Mouse (Mus musculus): Measurements from ENCODE around the gene Hist1h2ae. TPM values are rescaled to one million over a fixed set of nuclear protein-coding genes. Genes with fewer than 3 reads are reported as not detected.

The Hist1h2ae gene
- total RNA-seq, 1 experiment from 2014 or later, result 15.5 TPM

Small RNA genes lying within 50 kb of the gene (microRNA-seq; reads per million reads assigned to microRNA genes)
- gene Gm44297, result 0 reads per million in 2 experiments
- 0 reads per million in 2 experiments for gene Gm44359
- gene Gm44394, result 0 reads per million in 2 experiments

Other genes starting within 250 kb of the Hist1h2ae start
- 19.7 and 30.1 TPM in 2 replicates for gene Zfp322a, start 202.0 kb downstream of the Hist1h2ae start, total RNA-seq (2021)
- gene Abt1, start 147.4 kb downstream of the Hist1h2ae start, total RNA-seq (2021), result 6.4 and 6.9 TPM in 2 replicates
- gene Btn1a1, start 105.3 kb downstream of the Hist1h2ae start, total RNA-seq (2021), result not detected in 2 replicates
- not detected in 2 replicates for gene Btn2a2, start 82.4 kb downstream of the Hist1h2ae start, total RNA-seq (2021)
- gene Hist1h4h, start 40.2 kb downstream of the Hist1h2ae start, total RNA-seq (2021), result 474 and 516 TPM in 2 replicates
- 63.3 and 106 TPM in 2 replicates for gene Hist1h2af, start 37.3 kb downstream of the Hist1h2ae start, total RNA-seq (2021)
- 24.0 and 39.4 TPM in 2 replicates for gene Hist1h3g, start 35.8 kb downstream of the Hist1h2ae start, total RNA-seq (2021)
- gene Hist1h2bh, start 27.8 kb downstream of the Hist1h2ae start, total RNA-seq (2021), result 6.6 and 6.8 TPM in 2 replicates
- gene Hist1h3f, start 27.2 kb downstream of the Hist1h2ae start, total RNA-seq (2021), result 33.9 and 36.7 TPM in 2 replicates
- 127 and 189 TPM in 2 replicates for gene Hist1h4f, start 19.6 kb downstream of the Hist1h2ae start, total RNA-seq (2021)
- gene Hist1h1d, start 18.0 kb downstream of the Hist1h2ae start, total RNA-seq (2021), result 9.5 TPM in 2 replicates
- 66.8 and 86.4 TPM in 2 replicates for gene Hist1h3e, start 8.9 kb downstream of the Hist1h2ae start, total RNA-seq (2021)
- 106 and 130 TPM in 2 replicates for gene Hist1h2bg, start 176 bp upstream of the Hist1h2ae start, total RNA-seq (2021)
- 61.2 and 62.9 TPM in 2 replicates for gene Hist1h2bf, start 3.0 kb upstream of the Hist1h2ae start, total RNA-seq (2021)
- 2.3 and 9.6 TPM in 2 replicates for gene Hist1h2ad, start 3.2 kb upstream of the Hist1h2ae start, total RNA-seq (2021)
- 12.9 and 16.6 TPM in 2 replicates for gene Hist1h3d, start 4.5 kb upstream of the Hist1h2ae start, total RNA-seq (2021)
- 174 and 185 TPM in 2 replicates for gene Hist1h4d, start 10.4 kb upstream of the Hist1h2ae start, total RNA-seq (2021)
- gene Hist1h2be, start 49.9 kb upstream of the Hist1h2ae start, total RNA-seq (2021), result 18.6 and 18.8 TPM in 2 replicates
- gene Hist1h1e, start 51.3 kb upstream of the Hist1h2ae start, total RNA-seq (2021), result 102 and 118 TPM in 2 replicates
- gene Hist1h2ac, start 112.7 kb upstream of the Hist1h2ae start, total RNA-seq (2021), result 3.5 and 4.3 TPM in 2 replicates
- 193 and 227 TPM in 2 replicates for gene Hist1h2bc, start 113.0 kb upstream of the Hist1h2ae start, total RNA-seq (2021)
- not detected in 2 replicates for gene Hist1h1t, start 124.6 kb upstream of the Hist1h2ae start, total RNA-seq (2021)
- gene Hist1h4c, start 127.2 kb upstream of the Hist1h2ae start, total RNA-seq (2021), result 97.6 and 116 TPM in 2 replicates
- 37.3 and 49.1 TPM in 2 replicates for gene Hfe, start 139.6 kb upstream of the Hist1h2ae start, total RNA-seq (2021)
- gene Hist1h1c, start 167.6 kb upstream of the Hist1h2ae start, total RNA-seq (2021), result 248 and 316 TPM in 2 replicates
- 33.0 and 40.6 TPM in 2 replicates for gene Hist1h3c, start 174.4 kb upstream of the Hist1h2ae start, total RNA-seq (2021)
- gene Hist1h2bb, start 175.5 kb upstream of the Hist1h2ae start, total RNA-seq (2021), result 56.1 and 68.8 TPM in 2 replicates
- 76.6 and 90.4 TPM in 2 replicates for gene Hist1h2ab, start 179.9 kb upstream of the Hist1h2ae start, total RNA-seq (2021)
- 94.0 and 112 TPM in 2 replicates for gene Hist1h3b, start 181.0 kb upstream of the Hist1h2ae start, total RNA-seq (2021)
- gene Hist1h4b, start 185.8 kb upstream of the Hist1h2ae start, total RNA-seq (2021), result 127 and 163 TPM in 2 replicates
- gene Hist1h4a, start 190.0 kb upstream of the Hist1h2ae start, total RNA-seq (2021), result 73.8 and 80.4 TPM in 2 replicates
- 78.8 and 80.4 TPM in 2 replicates for gene Hist1h3a, start 191.2 kb upstream of the Hist1h2ae start, total RNA-seq (2021)
- 76.4 and 84.2 TPM in 2 replicates for gene Hist1h1a, start 192.4 kb upstream of the Hist1h2ae start, total RNA-seq (2021)
- 0.33 TPM in 1 of 2 replicates, not detected in the other for gene Trim38, start 198.7 kb upstream of the Hist1h2ae start, total RNA-seq (2021)
- 0.81 TPM in 1 of 2 replicates, not detected in the other for gene Slc17a2, start 235.8 kb upstream of the Hist1h2ae start, total RNA-seq (2021)

Measured in adrenal gland, postnatal 25 days (tissue).